Mouse (Mus musculus) embryo, embryonic 11.5 days (tissue): ENCODE data around the gene Bmp4.

Source experiments
- DNase-seq: peaks from one replicate; pipeline ENCODE4 v3.0.0-alpha.2; 2012; ENCODE audit warnings: low read depth, low spot score

Bmp4 gene

DNA sequence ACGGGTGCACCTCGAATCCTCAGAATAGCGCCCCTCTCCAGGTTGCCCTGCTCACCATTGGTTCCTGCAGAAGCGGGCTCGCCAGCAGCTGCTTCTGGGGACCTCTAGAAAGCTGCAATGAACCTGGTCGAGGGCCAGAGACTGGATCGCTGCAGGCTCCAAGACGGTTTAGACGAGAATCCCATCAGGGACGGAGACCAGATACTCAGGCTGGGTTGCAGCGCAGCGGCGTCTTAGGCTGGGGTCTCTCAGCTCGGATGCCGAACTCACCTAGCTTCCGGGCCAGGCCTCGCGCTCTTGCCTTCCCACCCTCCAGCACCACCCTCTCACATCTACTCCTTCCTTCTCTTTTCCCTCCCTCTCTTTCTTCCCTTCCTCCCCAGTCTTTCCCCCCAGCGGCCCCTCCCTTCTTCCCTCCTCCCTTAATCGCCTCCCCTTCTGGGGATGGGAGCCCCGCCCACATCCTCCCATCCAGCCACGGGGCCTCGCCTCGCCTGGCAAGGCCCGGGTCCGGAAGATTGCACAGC is at the start of gene Bmp4:
Gene Bmp4 (minus strand): TSS at position 421 of the 527 bp plus-strand sequence.
- no peak for DNase-seq

DNA sequence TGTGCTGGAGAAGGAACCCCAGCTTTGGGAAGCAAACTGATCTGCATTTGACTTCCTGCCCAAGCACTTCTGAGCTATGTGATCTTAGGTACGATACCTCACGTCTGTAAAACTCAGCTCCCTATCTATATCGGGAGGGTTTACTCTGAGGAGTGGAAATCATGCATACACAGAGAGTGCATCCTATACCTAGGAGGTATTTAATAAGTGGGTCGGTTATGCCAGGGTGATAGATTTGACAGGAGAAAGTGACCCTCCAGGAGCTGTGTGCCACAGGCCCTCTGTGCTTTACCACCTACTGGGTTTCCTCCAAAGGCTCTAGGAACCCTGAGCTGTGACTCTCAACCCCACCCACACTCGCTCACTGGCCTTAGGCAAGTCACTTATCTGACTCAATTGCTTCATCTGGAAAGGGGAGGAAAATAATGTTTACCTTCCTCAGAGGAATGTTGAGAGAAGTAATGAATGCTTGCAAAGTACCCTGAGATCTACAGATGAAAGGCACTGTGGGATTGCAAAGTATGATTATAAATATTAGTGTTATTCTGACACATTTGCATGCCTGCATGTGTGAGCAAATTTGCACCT is 49.1 kb upstream of the Bmp4 start:
- no peak for DNase-seq

DNA sequence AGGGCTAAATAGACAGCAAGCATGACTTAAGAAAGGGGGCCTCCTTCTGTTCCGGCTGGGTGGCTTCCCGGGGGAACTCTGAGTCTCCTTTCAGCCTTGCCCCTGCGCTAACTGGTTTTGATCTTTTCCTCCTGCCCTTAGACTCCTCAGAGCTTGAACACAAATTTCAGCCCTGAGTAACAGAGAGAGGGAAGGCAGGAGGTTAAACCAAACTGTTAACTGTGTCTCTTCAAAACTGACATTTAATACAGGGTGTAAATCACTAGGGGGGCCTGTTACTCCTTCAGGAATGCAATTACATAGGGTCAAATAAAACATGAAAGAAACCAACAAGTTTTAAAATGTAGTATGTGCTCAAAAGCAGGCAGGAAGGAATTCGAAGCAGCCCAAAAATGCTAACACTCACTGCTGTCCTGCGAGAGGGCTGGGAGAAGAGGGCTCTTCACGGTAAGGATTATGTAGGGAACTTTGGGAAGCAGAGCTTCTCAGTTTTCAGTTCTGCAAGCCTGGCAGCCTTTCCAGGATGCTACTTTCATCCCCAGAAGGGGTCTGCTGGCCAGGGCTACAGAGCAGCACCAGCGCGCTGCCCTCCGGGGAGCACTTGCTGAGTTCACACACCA is 46.1 kb upstream of the Bmp4 start:
- peak; percentile 31 for DNase-seq

DNA sequence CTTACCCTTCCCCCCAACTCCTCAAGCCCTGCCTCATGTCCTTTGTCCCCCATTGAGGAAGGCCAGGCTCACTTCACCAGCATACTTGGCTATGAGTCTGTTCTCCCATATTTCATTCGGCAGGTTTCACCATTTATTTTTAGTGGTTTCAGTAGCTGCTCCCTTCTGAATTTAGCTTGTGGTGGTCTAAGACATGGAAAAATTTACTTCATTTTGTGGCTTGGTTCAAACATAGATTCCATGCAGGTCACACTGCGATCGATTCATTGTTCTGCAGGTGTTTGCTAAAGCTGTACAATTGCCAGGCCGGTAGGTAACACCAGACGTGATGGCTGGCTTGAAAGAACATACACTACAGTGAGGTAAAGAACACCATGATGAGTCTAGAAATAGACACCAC is 39.8 kb upstream of the Bmp4 start:
- DNase-seq, result no peak

DNA sequence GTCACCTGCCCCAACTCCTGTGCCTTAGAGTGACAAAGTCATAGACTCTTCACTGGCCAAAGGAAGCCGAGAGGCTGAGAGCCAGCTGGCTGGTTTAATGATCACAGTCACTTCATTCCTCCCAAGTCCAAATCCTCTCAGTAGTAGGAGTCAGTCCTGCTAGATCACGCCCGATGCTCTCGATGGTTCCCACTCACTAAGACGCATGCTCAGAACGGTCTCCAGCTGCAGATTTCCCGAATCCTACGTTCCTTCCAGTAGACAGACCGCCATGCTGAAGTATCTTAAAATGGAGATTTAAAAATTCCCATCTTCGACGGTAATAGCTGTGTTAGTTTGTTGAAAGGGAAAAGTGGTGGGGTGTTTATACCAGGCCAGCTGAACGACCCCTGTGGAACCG is 36.8 kb upstream of the Bmp4 start:
- no peak for DNase-seq

DNA sequence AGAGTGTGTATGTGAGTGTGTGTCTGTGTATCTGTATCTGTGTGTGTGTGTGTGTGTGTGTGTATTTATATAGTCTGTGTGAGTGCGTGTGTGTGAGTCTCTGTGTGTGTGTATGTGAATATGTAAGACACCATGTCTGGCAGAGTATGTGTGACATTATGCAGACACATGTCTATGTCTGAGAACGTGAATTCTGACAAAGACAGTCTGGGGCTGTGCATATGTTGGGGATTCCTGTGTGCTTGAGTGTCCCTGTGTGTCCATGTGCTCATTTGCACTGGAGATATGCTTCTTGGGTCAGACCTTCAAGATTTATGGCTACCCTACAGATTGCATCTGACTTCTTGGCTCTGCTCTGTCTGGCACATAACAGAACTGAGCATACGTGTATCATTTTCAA is 31.4 kb upstream of the Bmp4 start:
- DNase-seq, result no peak

DNA sequence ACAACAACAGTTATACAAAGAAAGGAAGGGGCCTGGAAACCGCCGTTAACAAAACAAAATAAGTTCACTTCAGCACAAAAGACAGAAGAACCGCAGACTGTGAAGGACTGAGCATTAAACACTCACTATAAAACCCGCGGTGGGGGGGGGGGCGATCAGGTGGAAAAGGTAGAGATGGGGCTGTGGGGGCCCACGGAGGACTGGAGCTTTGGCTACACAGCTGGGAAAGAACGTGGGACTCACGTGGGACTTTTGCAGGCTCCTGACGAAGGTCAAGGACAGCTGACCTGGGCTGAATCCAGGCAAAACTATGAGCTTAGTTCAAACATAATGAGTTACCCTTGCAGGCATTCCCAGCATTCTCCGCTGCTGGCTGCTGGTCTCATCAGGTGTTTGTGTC is 28.8 kb upstream of the Bmp4 start:
- no peak for DNase-seq

DNA sequence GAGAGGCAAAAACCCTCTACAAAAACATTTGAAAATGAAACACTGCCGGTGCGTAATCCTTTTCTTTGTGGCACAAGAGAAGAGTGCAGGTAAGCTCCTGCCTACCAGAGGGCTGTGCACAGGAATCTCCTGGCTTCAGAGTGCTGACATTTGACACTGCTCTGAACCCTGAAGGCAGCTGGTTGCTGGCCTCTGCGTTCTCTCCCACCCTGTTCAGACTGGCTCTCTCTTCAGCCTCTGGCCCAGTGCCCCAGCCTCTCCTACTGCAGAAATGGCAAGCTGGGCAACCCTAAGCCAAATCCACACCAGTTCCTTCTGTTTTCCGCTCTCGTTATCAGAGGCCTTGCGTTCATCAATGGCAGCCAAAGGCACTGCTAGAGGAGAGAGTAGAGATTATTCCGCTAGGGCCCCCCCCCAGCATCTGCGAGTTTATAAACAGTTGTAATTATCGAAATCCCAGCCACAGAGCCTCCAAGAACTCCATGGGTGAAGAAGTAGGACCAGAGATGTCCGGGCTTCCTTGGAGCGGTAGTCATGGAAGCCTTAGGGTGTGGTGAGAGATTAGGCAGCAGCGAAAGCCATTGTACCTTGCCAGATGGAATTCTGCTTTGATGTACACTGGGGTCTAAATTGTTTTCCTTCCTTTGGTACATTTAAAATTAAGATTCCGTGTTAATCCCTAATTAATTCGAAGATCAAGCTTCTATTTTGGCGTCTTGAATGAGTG is 28.1 kb upstream of the Bmp4 start:
- no peak for DNase-seq

DNA sequence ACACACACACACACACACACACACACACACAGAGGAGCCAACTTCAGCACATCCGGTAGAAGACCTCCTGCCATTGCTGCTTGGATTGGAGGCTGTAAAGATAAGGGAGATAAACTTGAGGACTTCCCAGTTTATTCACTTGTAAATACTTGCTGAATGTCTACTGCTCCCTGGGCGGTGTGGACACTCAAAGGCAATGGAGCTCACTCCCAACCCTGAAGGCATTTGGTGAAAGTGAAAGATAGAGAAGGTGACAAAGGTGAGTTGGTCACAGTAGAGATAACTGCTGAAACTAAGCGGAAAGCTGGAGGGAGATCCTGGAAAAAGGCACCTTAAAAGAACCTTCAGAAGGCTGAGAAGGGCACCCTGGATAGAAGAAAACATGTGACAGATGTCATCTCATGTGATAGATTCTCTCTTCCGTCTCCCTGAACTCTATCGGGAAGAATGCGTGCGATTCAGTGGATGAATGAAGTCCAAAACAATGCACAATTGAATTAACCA is 22.1 kb upstream of the Bmp4 start:
- no peak for DNase-seq

DNA sequence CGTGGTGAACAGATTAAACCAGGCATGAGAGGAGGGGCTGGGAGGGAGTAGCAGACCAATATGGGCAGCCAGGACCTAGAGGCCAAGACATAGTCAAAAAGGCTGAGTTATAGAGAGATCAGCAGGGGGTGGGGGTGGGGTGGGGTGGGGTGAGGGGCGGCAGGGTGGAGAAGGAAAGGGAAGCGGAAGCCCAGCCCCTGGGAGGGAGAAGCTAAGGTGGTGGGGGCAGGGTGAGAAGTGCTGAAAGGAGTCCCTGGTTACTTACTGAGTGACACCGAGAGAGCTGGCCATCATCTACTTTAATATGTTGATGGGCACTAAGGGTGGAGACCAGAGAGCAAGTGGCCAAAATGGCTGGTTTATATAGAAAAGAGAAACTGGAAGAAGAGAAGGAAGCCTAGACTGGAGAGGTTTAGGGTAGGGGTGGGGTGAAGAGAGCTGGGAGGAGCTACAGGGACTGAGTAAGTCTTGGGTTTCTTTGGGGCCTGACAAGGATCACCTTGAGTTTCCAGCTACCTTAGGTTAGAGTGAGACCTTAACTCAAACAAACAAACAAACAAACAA is 20.2 kb upstream of the Bmp4 start:
- no peak for DNase-seq

DNA sequence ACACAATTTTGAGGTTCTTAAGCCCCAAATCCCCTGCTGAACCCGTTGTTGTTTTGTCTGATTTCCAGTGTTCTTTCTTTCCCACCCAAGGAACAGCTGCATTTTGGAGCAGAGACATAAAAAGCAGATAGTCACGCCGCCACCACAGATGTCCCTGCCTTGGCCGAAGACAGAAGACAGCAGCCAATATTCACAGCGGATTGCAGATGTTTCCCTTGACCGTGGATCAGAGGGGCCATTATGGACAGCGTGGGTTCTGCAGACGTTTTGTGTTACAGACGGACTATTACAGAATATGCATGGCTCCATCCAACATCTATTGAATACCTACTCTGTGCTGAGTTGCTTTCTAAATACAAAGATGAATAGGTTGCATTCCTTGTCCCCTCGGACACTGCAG is 18.5 kb upstream of the Bmp4 start:
- DNase-seq, result no peak

DNA sequence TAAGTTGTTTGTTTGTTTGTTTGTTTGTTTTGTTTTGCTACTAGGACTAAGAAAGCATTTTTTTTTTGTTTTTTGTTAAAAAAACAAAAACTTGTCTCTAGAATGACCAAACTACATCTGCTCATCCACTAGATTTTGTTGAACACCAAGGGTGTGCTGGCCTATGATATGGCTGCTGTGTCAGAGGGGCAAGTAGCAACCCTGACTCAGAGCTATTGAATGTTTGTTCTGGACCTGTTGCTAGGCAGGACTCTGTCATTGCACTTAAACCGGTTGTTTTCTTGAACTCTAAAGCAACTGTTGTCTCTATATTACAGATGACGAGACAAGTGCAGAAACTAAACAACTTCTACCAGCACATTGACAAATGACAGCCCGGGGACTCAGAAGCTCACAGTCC is 17.9 kb upstream of the Bmp4 start:
- no peak for DNase-seq

DNA sequence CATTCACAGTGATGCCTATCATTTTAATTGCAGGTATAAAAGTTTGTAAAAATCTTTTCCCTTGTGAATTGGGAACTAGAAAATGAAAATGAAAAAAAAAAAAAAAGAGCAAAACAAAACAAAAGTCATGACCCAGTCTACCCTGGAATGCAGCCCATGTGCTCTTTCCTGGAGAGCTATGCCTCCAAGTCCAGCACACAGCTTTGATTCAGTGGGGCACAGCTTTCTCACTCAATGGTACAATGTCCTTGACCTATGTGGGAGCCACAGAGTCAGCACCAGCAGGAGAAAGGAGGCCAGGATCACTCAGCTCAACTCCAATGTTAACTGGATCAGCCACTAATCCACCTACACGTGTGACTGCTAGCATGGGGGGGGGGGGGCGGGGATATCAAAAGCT is 9.5 kb upstream of the Bmp4 start:
- DNase-seq, result no peak

DNA sequence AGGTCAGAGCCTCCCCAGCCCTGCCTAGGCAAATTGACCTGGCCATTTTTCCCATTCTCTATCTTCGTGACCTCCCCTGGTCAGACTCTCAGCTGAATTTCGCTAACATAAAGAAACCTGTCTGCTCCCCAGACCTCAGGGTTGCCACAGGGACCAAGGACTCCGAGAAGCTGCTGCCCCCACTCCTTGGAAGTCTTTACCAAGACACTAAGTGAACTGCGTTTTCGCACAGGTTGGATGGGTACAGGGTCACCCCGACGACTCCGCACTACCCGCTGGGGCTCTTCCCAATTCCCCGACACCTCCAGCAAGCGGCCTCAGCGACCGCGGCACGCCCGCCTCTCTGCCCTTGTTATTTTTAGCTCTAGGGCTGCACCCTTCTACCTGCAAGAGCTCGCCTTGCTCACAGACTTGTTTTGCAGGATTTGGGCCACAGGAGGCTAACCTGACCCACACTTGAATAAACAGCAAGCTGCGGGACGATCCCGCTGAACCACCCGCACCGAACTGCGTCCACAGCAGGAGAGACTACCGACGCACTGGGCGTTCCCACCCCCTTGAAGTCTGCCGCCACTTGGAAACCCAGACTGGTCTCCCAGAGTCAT is 7.7 kb upstream of the Bmp4 start:
- no peak for DNase-seq

DNA sequence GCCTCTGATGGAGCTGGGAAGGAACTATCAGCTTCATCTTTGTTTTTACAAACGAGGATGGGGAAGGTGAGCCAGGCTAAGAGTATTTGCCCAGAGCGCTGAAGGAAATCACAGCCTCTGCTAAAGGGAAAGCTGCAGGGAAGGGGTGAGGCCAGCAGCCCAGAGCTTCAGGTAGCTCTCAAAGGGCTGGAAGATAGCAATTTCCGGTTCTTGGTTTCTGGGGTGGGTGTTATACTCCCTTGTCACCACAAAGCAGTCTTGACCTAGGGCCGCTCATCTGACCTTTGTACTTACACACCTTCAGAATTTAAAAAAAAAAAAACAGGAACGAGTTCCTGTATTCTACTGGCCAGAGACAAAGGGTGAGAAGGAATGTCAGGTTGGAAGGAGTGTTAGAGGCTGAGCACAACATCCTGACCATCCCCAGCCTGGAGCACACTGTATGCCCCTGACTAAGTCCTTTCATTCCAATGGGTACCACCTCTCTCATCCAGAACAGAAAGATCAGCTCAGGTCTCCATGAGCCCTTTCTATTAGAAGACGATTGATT is 1.2 kb upstream of the Bmp4 start:
- no peak for DNase-seq

DNA sequence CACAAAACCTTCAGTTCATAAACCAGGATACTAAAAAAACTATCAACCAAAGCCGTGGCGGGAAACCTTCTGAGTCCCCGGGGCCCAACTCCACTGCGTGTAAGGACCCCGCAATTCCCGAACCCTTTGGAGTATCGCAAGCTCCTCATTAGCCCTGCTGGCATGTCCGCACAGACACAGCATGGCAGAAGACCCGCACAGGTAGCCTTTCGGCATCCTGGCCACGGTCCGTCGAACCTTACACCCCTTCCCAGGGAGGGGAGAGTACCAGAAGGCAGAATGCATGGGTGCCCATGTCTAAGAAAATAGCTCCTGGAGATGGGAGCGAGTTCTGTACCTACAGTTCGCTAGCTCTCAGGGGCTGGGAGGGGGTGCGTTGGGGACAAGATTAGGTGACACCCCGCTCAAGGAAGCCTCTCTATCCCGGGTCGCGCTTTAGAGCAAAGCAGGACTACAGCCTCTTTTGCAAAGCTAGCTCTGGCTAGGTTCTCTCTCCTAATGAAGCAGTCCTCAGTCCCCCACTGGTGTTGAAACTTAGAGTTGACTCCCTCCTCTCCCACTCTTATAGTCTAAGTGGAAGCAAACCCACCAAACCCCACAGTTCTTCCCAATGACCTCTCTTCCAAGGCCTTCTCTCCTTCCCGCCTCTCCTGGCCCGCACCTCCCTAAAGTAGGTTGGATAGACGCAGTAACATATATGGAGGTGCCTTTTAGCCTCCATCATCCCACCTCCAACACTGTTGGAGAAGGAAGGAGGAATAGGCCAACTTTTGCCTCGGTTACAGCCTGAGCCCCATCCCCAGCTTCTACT is 826 bp downstream of the Bmp4 start:
- no peak for DNase-seq

DNA sequence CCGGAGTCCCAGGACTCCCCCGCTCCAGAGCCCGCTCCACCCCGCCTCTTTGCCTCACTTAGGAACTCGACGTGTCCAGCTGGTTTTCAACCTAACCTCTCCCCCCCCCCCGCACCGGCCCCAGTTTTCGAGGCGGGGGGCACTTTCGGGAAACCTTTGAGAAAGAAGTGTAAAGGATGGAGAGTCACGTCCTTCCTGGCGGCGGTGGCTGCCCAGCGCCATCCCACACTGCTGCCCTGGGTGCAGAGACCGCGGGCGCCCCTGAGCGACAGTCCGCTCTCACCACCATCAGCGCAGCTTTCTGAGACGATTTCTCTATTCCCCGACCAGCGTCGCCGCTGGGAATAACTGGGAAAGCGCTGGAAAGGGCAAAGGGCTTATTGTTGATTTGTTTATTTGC is 1.8 kb downstream of the Bmp4 start:
- no peak for DNase-seq

DNA sequence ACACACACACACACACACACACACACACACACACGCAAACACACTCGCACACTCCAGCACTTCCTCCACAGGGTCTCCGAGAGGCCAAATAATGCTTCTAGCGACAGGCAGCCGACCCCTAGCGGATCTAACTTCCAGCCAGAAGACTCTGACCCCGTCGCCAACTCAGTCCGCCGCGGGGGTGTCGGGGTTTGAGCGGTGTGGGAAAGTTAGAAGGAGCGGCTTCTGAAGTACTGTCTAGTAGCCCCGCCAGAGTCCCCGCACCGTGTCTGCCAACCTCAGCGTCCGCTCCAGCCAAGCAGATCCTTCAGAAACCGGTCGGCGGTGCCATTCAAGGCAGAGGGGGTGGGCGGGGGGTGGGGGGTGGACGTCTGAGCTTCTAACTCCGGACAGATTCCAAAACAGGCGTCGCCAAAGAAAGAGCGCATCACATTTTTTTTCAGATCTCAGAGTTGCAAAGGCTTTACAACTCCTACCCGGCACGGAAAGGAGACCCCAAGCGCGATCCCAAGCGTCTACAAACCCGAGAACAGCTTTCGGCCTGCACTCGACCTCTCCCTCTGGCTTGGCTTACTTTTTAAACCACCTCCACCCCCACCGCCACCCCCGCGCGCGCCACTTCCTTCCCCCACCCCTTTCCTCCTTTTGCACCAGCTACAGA is 2.5 kb downstream of the Bmp4 start:
- no peak for DNase-seq

DNA sequence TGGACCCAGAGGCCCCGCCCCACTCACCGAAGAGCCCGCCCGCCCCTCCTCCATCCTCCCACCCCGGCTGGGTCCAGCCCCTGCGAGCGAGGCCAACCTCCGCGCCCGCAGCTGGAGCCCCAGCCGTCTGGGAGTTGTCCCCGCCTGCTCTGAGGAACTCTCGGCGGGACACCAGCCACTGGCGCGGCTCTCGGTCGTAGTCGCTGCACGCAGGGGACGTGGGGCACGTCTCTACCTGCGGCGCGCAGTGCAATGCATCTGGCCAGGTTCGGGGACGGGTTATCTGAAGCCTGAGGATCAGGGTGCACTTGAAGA is 3.2 kb downstream of the Bmp4 start:
- peak; percentile 81 for DNase-seq

DNA sequence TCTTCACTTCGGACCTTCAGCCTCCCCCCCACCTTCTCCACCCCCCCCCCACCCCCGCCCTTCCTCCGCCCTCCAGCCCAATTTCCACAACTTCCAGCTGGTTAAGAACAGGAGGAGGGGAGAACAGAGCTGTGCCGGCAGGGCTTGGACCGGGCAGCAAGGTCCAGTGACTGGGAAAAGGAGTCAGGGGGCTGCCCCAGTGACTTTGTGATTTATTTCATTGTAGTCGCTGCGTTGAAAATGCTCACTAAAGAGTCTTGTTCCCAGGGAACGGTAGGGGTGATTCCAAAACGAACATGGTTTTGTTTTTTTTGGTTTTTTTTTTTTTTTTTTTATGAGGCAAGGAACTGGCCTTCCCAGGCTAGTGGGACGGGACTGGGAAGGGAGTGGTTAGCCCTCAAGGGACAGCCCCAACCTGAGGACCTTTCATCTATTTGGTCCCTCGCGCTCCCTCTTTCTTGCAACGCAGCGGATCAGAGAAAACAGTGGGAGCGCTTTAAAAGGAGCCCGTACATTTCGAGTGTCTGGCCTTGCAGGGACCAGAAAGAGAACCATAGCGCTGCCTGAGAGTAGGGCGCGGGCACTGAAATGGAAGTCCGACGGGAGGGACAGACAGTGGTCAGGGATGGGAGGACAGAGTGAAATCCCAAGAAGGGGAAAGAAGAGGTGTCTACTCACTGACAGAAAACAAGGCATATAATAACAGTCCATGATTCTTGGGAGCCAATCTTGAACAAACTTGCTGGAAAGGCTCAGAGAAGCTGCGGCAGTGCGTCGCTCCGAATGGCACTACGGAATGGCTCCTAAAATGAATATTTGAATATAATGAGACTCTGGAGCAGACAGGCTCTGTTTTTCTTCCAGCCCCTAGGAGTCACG is 3.8 kb downstream of the Bmp4 start:
- no peak for DNase-seq
